Mouse (Mus musculus) lung, embryonic 14.5 days (tissue): ENCODE measurements around the gene Mdm2. TPM values are rescaled to one million over a fixed set of nuclear protein-coding genes. Genes with fewer than 3 reads are reported as not detected.
"Not testable (repeated sequence)": the region's sequence is repeated elsewhere in the genome, so short reads cannot be mapped to it uniquely, and the experiment has no call there.

ENCODE experiments used
- ATAC-seq: fragments of 200-750 bp; cut with Nextera tagmentation; 2 replicates; pipeline ENCODE4 v1.8.0; 2017; ENCODE audit warnings: mild to moderate bottlenecking, moderate TSS enrichment, moderate library complexity; ENCODE audit not compliant: insufficient read depth
- DNase-seq: peaks from one replicate; pipeline ENCODE4 v3.0.0-alpha.2; 2015
- H3K27ac ChIP-seq: fragments of 300-500 bp; sonication (generic); 2 replicates; pipeline ENCODE4 v1.5.1; 2014; ENCODE audit warnings: low read depth, mild to moderate bottlenecking, moderate library complexity
- H3K27me3 ChIP-seq: fragments of 300-500 bp; sonication (generic); 2 replicates; pipeline ENCODE4 v1.6.1; 2014; ENCODE audit warnings: low read length, control low read depth; ENCODE audit not compliant: insufficient read depth
- H3K36me3 ChIP-seq: fragments of 300-500 bp; sonication (generic); 2 replicates; pipeline ENCODE4 v1.6.1; 2014; ENCODE audit warnings: control low read depth; ENCODE audit not compliant: insufficient read depth
- H3K4me1 ChIP-seq: fragments of 300-500 bp; sonication (generic); 2 replicates; pipeline ENCODE4 v1.6.1; 2014; ENCODE audit warnings: antibody characterized with exemption, control low read depth; ENCODE audit not compliant: insufficient read depth
- H3K4me2 ChIP-seq: fragments of 300-500 bp; sonication (generic); 2 replicates; pipeline ENCODE4 v1.6.1; 2014; ENCODE audit warnings: mild to moderate bottlenecking
- H3K4me3 ChIP-seq: fragments of 300-500 bp; sonication (generic); 2 replicates; pipeline ENCODE4 v1.5.1; 2014; ENCODE audit warnings: low read depth, low read length
- H3K9ac ChIP-seq: fragments of 300-500 bp; sonication (generic); 2 replicates; pipeline ENCODE4 v1.6.1; 2014
- H3K9me3 ChIP-seq: fragments of 300-500 bp; sonication (generic); 2 replicates; pipeline ENCODE4 v1.6.1; 2016; ENCODE audit warnings: low read depth, low read length, control low read depth
- CTCF ChIP-seq: IDR thresholded peaks from 2 replicates; pipeline ENCODE4 v1.5.1; 2016; ENCODE audit warnings: antibody characterized with exemption, low read depth
- WGBS: fragments of 180-500 bp; shearing (Covaris S2); extraction: QIAGEN DNeasy Blood & Tissue Kit; methylation state at CpG from one replicate; pipeline ENCODE4 v1.1.7; 2014; 5-methylcytosine and 5-hydroxymethylcytosine counted together
- polyA plus RNA-seq: library from polyadenylated mRNA; unstranded; fragments of >200 nt; fragmentation: Nextera tagmentation; extraction: Ambion mirVana; gene quantifications from 2 replicates; pipeline ENCODE4 v1.2.1, GENCODE M21; 2014

Gene Mdm2
- polyA plus RNA-seq, 1 experiment from 2014 or later = 50.5 TPM

DNA sequence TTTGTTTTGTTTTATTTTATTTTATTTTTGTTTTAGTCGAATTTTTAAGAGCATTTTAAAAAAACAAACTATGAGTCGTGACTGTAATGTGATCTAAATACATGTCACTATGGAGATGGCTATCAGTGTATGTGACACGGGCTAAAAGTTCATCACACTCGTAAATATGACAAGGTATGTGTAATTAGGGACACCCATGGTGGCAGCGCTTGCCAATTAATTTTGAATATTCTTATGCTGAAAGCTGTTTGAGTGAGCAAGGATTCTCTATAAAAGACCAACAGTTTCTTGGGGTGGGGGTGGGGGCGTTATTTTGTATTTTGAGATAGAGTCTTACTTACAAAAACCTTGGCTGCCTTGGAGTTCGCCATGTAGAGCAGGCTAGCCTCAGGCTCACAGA, 15.1 kb upstream of the Mdm2 start:
- H3K4me3 ChIP-seq = no peak overlapping the region
- no peak for TF ChIP-seq CTCF
- DNase-seq = no peak
- no peak for ATAC-seq
- WGBS = 65% methylated on average over 7 of the region's 7 CpGs
- H3K36me3 ChIP-seq = no peaks in the 10 kb centered on the region
- no peak overlapping the region for H3K9ac ChIP-seq
- no peak overlapping the region for H3K27ac ChIP-seq
- H3K9me3 ChIP-seq = no peaks in the 10 kb centered on the region
- H3K27me3 ChIP-seq = no peaks in the 10 kb centered on the region
- no peaks in the 10 kb centered on the region; the same call in 1 of the 2 replicates for H3K4me1 ChIP-seq
- H3K4me2 ChIP-seq = no peak overlapping the region

GRCm38 (mm10) chr10:117724804-117725361, 14.3 kb upstream of the Mdm2 start:
- no peak for ATAC-seq
- H3K4me2 ChIP-seq = no peak overlapping the region
- no peaks in the 10 kb centered on the region for H3K27me3 ChIP-seq
- H3K9ac ChIP-seq = no peak overlapping the region
- H3K36me3 ChIP-seq = no peaks in the 10 kb centered on the region
- no peak overlapping the region for H3K27ac ChIP-seq
- TF ChIP-seq CTCF = no peak
- no peaks in the 10 kb centered on the region; the same call in 1 of the 2 replicates for H3K4me1 ChIP-seq
- no peak overlapping the region for H3K4me3 ChIP-seq
- H3K9me3 ChIP-seq = no peaks in the 10 kb centered on the region
- no peak for DNase-seq
- WGBS = 92% methylated on average over 3 of the region's 3 CpGs

DNA sequence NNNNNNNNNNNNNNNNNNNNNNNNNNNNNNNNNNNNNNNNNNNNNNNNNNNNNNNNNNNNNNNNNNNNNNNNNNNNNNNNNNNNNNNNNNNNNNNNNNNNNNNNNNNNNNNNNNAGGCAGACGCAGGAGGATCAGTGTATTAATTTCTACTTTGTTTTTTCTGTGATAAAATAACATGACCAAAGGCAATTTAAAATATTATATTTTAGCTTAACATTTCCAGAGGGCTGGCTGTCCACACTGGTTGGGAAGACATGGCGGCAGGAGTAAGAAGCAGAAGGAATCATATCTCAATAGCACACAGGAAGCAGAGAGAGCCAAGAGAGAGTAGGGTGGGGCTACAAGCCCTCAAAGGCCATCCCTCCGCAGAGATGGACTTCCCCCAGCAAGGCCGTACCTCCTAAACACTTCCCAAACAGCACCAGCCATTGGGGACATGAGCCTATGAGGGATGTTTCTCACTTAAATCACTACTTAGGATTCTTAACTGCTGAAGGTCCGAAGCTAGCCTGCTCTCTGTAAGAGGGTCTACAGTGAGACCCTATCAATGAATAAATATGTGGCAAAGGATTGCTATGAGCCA, 13.7 kb upstream of the Mdm2 start:
- Histone ChIP-seq H3K27me3 (no peaks in the 10 kb centered on the region), H3K9ac (no peak overlapping the region), H3K36me3 (no peaks in the 10 kb centered on the region), H3K4me2 (no peak overlapping the region), H3K9me3 (no peaks in the 10 kb centered on the region), H3K4me3 (no peak overlapping the region), H3K4me1 (no peaks in the 10 kb centered on the region; the same call in 1 of the 2 replicates), H3K27ac (no peak overlapping the region)
- ATAC-seq = no peak
- TF ChIP-seq CTCF = no peak
- WGBS = 71% methylated on average over 5 of the region's 5 CpGs
- no peak for DNase-seq

DNA sequence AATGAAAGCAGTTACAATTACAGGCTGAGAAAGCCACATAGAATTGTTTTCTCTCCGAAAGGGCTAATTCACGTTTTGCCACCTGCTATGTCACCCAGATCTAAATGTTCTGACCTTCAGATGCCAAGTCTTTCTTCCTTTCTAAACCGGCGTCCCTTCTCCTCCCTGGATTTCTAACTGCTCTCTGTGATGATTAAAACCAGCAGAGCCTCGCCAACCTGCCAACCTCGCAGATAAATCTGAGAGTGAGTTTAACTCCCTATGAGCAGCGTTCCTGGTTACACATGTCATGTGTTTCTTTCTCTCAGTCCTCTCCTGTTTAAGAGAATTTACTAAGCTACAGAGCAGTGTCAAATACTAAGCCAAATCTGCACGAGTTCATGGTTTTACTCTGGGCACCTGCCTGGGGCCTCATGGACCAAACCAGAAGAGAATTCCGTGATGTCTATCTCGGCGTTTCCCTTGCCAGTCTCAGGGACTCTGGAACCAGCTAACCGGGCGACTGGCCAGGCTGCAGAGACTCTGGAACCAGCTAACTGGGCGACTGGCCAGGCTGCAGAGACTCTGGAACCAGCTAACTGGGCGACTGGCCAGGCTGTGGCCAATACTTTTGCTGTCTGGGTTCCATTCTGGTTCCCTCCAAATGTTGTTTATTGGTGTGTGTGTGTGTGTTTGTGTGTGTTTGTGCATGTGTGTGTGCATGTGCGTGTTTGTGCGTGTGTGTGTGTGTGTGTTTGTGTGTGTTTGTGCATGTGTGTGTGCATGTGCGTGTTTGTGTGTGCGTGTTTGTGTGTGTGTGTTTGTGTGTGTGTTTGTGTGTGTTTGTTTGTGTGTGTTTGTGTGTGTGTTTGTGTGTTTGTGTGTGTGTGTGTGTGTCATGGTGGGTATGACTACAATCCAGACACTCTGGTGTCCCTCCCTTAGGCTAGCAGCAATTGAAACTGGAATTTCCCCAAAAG, 7.9 kb upstream of the Mdm2 start:
- Histone ChIP-seq H3K27me3 (no peaks in the 10 kb centered on the region), H3K9ac (no peak overlapping the region), H3K27ac (peak overlapping the region; percentile 77), H3K4me2 (no peak overlapping the region), H3K4me1 (no peaks in the 10 kb centered on the region), H3K4me3 (no peak overlapping the region), H3K9me3 (no peaks in the 10 kb centered on the region), H3K36me3 (no peaks in the 10 kb centered on the region)
- peak; percentile 40 for DNase-seq
- ATAC-seq = 0 out of 2 replicates have a peak, but pooled peaks have one; percentile 44
- 58% methylated on average over 19 of the region's 19 CpGs for WGBS
- TF ChIP-seq CTCF = no peak

- DNase-seq = peak; percentile 53
- no peak overlapping the region for H3K9ac ChIP-seq
- H3K4me1 ChIP-seq = no peaks in the 10 kb centered on the region
- no peak overlapping the region for H3K4me3 ChIP-seq
- peak; percentile 73 for ATAC-seq
- H3K27ac ChIP-seq = peak overlapping the region; percentile 77; the same call in 1 of the 2 replicates
- H3K27me3 ChIP-seq = no peaks in the 10 kb centered on the region
- H3K9me3 ChIP-seq = no peaks in the 10 kb centered on the region
- H3K36me3 ChIP-seq = no peaks in the 10 kb centered on the region
- H3K4me2 ChIP-seq = no peak overlapping the region
- WGBS = 3% methylated on average over 4 of the region's 4 CpGs
- TF ChIP-seq CTCF = no peak
Observed at GRCm38 (mm10) chr10:117717583-117717982, 7.0 kb upstream of the Mdm2 start.

- Histone ChIP-seq H3K27ac (no peak overlapping the region), H3K9me3 (no peaks in the 10 kb centered on the region), H3K4me2 (no peak overlapping the region), H3K27me3 (no peaks in the 10 kb centered on the region), H3K9ac (no peak overlapping the region), H3K36me3 (no peaks in the 10 kb centered on the region), H3K4me1 (no peaks in the 10 kb centered on the region), H3K4me3 (no peak overlapping the region)
- no peak for DNase-seq
- no peak for TF ChIP-seq CTCF
- no peak for ATAC-seq
- 82% methylated on average over 3 of the region's 3 CpGs for whole genome bisulfite sequencing
Observed at GRCm38 (mm10) chr10:117716686-117717085, 6.1 kb upstream of the Mdm2 start.

GRCm38 (mm10) chr10:117715654-117716053, 5.1 kb upstream of the Mdm2 start:
- WGBS = 86% methylated on average over 1 of the region's 1 CpGs
- not testable (repeated sequence) for ATAC-seq, H3K9me3 ChIP-seq, H3K27ac ChIP-seq, H3K36me3 ChIP-seq, H3K9ac ChIP-seq, H3K4me2 ChIP-seq, DNase-seq, H3K4me1 ChIP-seq, H3K4me3 ChIP-seq, H3K27me3 ChIP-seq
